Mouse (Mus musculus): ENCODE data around the gene Htatip2. TPM values are rescaled to one million over a fixed set of nuclear protein-coding genes. Genes with fewer than 3 reads are reported as not detected.

Htatip2 gene
- polyA plus RNA-seq, 1 experiment = 2.9 TPM

GRCm38 (mm10) chr7:49797171-49797570 is 38.3 kb downstream of the Htatip2 start:
- Histone ChIP-seq H3K4me3 (no peak overlapping the region), H3K4me2 (ENCODE audit: low read depth) (no peak overlapping the region), H3K27me3 (ENCODE audit: control insufficient read depth, insufficient read depth, insufficient read length) (no peaks in the 10 kb centered on the region), H3K36me3 (ENCODE audit: control insufficient read depth, insufficient read depth) (peaks cover 45% of the 10 kb centered on the region), H3ac (ENCODE audit: control insufficient read depth, insufficient read length) (no peak overlapping the region), H3K79me2 (ENCODE audit: control insufficient read depth, insufficient read depth) (no peaks in the 10 kb centered on the region)
- TF ChIP-seq SRF (IDR thresholded peaks at IDR 0.05; ENCODE audit: control insufficient read depth, insufficient read length, low read depth) = no peak
- no peak for TF ChIP-seq MYOG (IDR thresholded peaks at IDR 0.05; ENCODE audit: control insufficient read depth in 1 of 3, insufficient read depth in 1 of 3, insufficient read length in 2 of 3, low read depth in 2 of 3)
- no peak for TF ChIP-seq CEBPB (IDR thresholded peaks at IDR 0.05; ENCODE audit: insufficient read depth, poor library complexity, severe bottlenecking)
- no peak for TF ChIP-seq USF1 (IDR thresholded peaks at IDR 0.05; ENCODE audit: low read depth)
- no peak for TF ChIP-seq POLR2A (IDR thresholded peaks at IDR 0.05; ENCODE audit: insufficient read length, low read depth)
- TF ChIP-seq TCF12 (IDR thresholded peaks at IDR 0.05; ENCODE audit: insufficient read depth, poor library complexity, severe bottlenecking) = no peak
- no peak for TF ChIP-seq TCF3 (IDR thresholded peaks at IDR 0.05; ENCODE audit: insufficient read length, low read depth)

GRCm38 (mm10) chr7:49803511-49803910 is 44.6 kb downstream of the Htatip2 start:
- H3K27me3 ChIP-seq (ENCODE audit: control insufficient read depth, insufficient read depth, insufficient read length) = no peaks in the 10 kb centered on the region
- no peak for TF ChIP-seq TCF3 (IDR thresholded peaks at IDR 0.05; ENCODE audit: insufficient read length, low read depth)
- no peak for TF ChIP-seq TCF12 (IDR thresholded peaks at IDR 0.05; ENCODE audit: insufficient read depth, poor library complexity, severe bottlenecking)
- TF ChIP-seq POLR2AphosphoS2 (IDR thresholded peaks at IDR 0.05; ENCODE audit: insufficient read length, low read depth) = no peak
- TF ChIP-seq MAX (IDR thresholded peaks at IDR 0.05; ENCODE audit: low read depth) = no peak
- TF ChIP-seq MYOG (IDR thresholded peaks at IDR 0.05; ENCODE audit: control insufficient read depth in 1 of 3, insufficient read depth in 1 of 3, insufficient read length in 2 of 3, low read depth in 2 of 3) = no peak
- TF ChIP-seq USF1 (IDR thresholded peaks at IDR 0.05; ENCODE audit: low read depth) = no peak
- TF ChIP-seq REST (IDR thresholded peaks at IDR 0.05; ENCODE audit: insufficient read depth, insufficient read length) = no peak
- TF ChIP-seq MYOD1 (IDR thresholded peaks at IDR 0.05; ENCODE audit: control insufficient read depth in 1 of 3, insufficient read length in 2 of 3, low read depth in 2 of 3) = no peak
- TF ChIP-seq CEBPB (IDR thresholded peaks at IDR 0.05; ENCODE audit: insufficient read depth, poor library complexity, severe bottlenecking) = no peak
- no peak for TF ChIP-seq POLR2A (IDR thresholded peaks at IDR 0.05; ENCODE audit: insufficient read length, low read depth)
- TF ChIP-seq E2F4 (IDR thresholded peaks at IDR 0.05; ENCODE audit: insufficient read depth) = no peak
- TF ChIP-seq SRF (IDR thresholded peaks at IDR 0.05; ENCODE audit: control insufficient read depth, insufficient read length, low read depth) = no peak
- no peak overlapping the region for H3ac ChIP-seq (ENCODE audit: control insufficient read depth, insufficient read length)
- no peaks in the 10 kb centered on the region for H3K79me2 ChIP-seq (ENCODE audit: control insufficient read depth, insufficient read depth)
- peaks cover 25% of the 10 kb centered on the region for H3K36me3 ChIP-seq (ENCODE audit: control insufficient read depth, insufficient read depth)
- H3K4me2 ChIP-seq (ENCODE audit: low read depth) = no peak overlapping the region
- H3K4me3 ChIP-seq = no peak overlapping the region

- peaks cover 17% of the 10 kb centered on the region for H3K36me3 ChIP-seq (ENCODE audit: control insufficient read depth, insufficient read depth)
Measured at GRCm38 (mm10) chr7:49804638-49805165, 45.8 kb downstream of the Htatip2 start.

GRCm38 (mm10) chr7:49805618-49806017 is 46.7 kb downstream of the Htatip2 start:
- H3K79me2 ChIP-seq (ENCODE audit: control insufficient read depth, insufficient read depth) = no peaks in the 10 kb centered on the region
- H3ac ChIP-seq (ENCODE audit: control insufficient read depth, insufficient read length) = no peak overlapping the region
- H3K4me3 ChIP-seq = no peak overlapping the region
- TF ChIP-seq MAX (IDR thresholded peaks at IDR 0.05; ENCODE audit: low read depth) (no peak), E2F4 (IDR thresholded peaks at IDR 0.05; ENCODE audit: insufficient read depth) (no peak), MYOD1 (IDR thresholded peaks at IDR 0.05; ENCODE audit: control insufficient read depth in 1 of 3, insufficient read length in 2 of 3, low read depth in 2 of 3) (no peak), REST (IDR thresholded peaks at IDR 0.05; ENCODE audit: insufficient read depth, insufficient read length) (no peak)
- H3K36me3 ChIP-seq (ENCODE audit: control insufficient read depth, insufficient read depth) = peaks cover 17% of the 10 kb centered on the region
- H3K27me3 ChIP-seq (ENCODE audit: control insufficient read depth, insufficient read depth, insufficient read length) = no peaks in the 10 kb centered on the region
- no peak overlapping the region for H3K4me2 ChIP-seq (ENCODE audit: low read depth)

More at GRCm38 (mm10) chr7:49804638-49805165, 45.8 kb downstream of the Htatip2 start:
- Histone ChIP-seq H3K4me2 (ENCODE audit: low read depth) (no peak overlapping the region), H3K27me3 (ENCODE audit: control insufficient read depth, insufficient read depth, insufficient read length) (no peaks in the 10 kb centered on the region), H3K79me2 (ENCODE audit: control insufficient read depth, insufficient read depth) (no peaks in the 10 kb centered on the region), H3ac (ENCODE audit: control insufficient read depth, insufficient read length) (no peak overlapping the region), H3K4me3 (no peak overlapping the region)
- no peak for TF ChIP-seq SRF (IDR thresholded peaks at IDR 0.05; ENCODE audit: control insufficient read depth, insufficient read length, low read depth)
- no peak for TF ChIP-seq MYOG (IDR thresholded peaks at IDR 0.05; ENCODE audit: control insufficient read depth in 1 of 3, insufficient read depth in 1 of 3, insufficient read length in 2 of 3, low read depth in 2 of 3)
- no peak for TF ChIP-seq E2F4 (IDR thresholded peaks at IDR 0.05; ENCODE audit: insufficient read depth)
- no peak for TF ChIP-seq TCF3 (IDR thresholded peaks at IDR 0.05; ENCODE audit: insufficient read length, low read depth)
- no peak for TF ChIP-seq TCF12 (IDR thresholded peaks at IDR 0.05; ENCODE audit: insufficient read depth, poor library complexity, severe bottlenecking)
- no peak for TF ChIP-seq POLR2A (IDR thresholded peaks at IDR 0.05; ENCODE audit: insufficient read length, low read depth)
- no peak for TF ChIP-seq POLR2AphosphoS2 (IDR thresholded peaks at IDR 0.05; ENCODE audit: insufficient read length, low read depth)
- no peak for TF ChIP-seq REST (IDR thresholded peaks at IDR 0.05; ENCODE audit: insufficient read depth, insufficient read length)
- TF ChIP-seq CEBPB (IDR thresholded peaks at IDR 0.05; ENCODE audit: insufficient read depth, poor library complexity, severe bottlenecking) = no peak
- no peak for TF ChIP-seq MYOD1 (IDR thresholded peaks at IDR 0.05; ENCODE audit: control insufficient read depth in 1 of 3, insufficient read length in 2 of 3, low read depth in 2 of 3)
- no peak for TF ChIP-seq MAX (IDR thresholded peaks at IDR 0.05; ENCODE audit: low read depth)
- no peak for TF ChIP-seq USF1 (IDR thresholded peaks at IDR 0.05; ENCODE audit: low read depth)

- no peak overlapping the region for H3K4me3 ChIP-seq
- no peaks in the 10 kb centered on the region for H3K27me3 ChIP-seq (ENCODE audit: control insufficient read depth, insufficient read depth, insufficient read length)
- H3K4me2 ChIP-seq (ENCODE audit: low read depth) = no peak overlapping the region
- no peak overlapping the region for H3ac ChIP-seq (ENCODE audit: control insufficient read depth, insufficient read length)
- no peaks in the 10 kb centered on the region for H3K79me2 ChIP-seq (ENCODE audit: control insufficient read depth, insufficient read depth)
- peaks cover 10% of the 10 kb centered on the region for H3K36me3 ChIP-seq (ENCODE audit: control insufficient read depth, insufficient read depth)
- TF ChIP-seq SRF (IDR thresholded peaks at IDR 0.05; ENCODE audit: control insufficient read depth, insufficient read length, low read depth) (no peak), POLR2A (IDR thresholded peaks at IDR 0.05; ENCODE audit: insufficient read length, low read depth) (no peak), MYOG (IDR thresholded peaks at IDR 0.05; ENCODE audit: control insufficient read depth in 1 of 3, insufficient read depth in 1 of 3, insufficient read length in 2 of 3, low read depth in 2 of 3) (no peak), E2F4 (IDR thresholded peaks at IDR 0.05; ENCODE audit: insufficient read depth) (no peak), MYOD1 (IDR thresholded peaks at IDR 0.05; ENCODE audit: control insufficient read depth in 1 of 3, insufficient read length in 2 of 3, low read depth in 2 of 3) (no peak), MAX (IDR thresholded peaks at IDR 0.05; ENCODE audit: low read depth) (no peak), TCF3 (IDR thresholded peaks at IDR 0.05; ENCODE audit: insufficient read length, low read depth) (no peak), TCF12 (IDR thresholded peaks at IDR 0.05; ENCODE audit: insufficient read depth, poor library complexity, severe bottlenecking) (no peak), USF1 (IDR thresholded peaks at IDR 0.05; ENCODE audit: low read depth) (no peak), CEBPB (IDR thresholded peaks at IDR 0.05; ENCODE audit: insufficient read depth, poor library complexity, severe bottlenecking) (no peak), POLR2AphosphoS2 (IDR thresholded peaks at IDR 0.05; ENCODE audit: insufficient read length, low read depth) (no peak), REST (IDR thresholded peaks at IDR 0.05; ENCODE audit: insufficient read depth, insufficient read length) (no peak)
Measured at GRCm38 (mm10) chr7:49807093-49807682, 48.3 kb downstream of the Htatip2 start.

Measured in myocyte (in vitro differentiated cells).